1 mouse cellular context compared by ENCODE assay signal in the genomic region with DNA sequence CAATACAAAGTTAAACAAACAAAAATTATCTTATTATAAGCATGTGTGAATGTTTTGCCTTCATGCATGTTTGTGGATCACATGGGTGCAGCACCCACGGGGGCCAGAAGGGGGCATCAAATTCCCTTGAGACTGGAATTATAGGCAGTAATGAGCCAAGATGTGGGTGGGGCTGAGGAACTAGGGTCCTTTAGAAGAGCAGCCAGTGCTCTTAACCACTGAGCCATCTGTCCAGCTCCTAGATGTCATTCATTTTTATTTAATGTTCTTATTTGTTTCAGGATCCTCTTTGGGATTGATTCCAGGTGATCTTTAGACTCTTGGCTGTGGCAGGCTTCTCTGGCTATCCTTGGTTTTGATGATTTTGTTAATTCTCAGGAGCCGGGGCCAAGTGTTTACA.
A peak's percentile ranks its signal among the peaks of the same experiment; 100 is the strongest.
TF ChIP-seq lines count a peak whose summit lies in the region.

No protein-coding gene starts in this region.

TF ChIP-seq in CH12.LX, 34 proteins besides CTCF, POLR2A, EP300 and RAD21:
- no peak for TF ChIP-seq MAZ (IDR thresholded peaks at IDR 0.05; ENCODE audit: low read depth, low read length)
- no peak for TF ChIP-seq JUN (IDR thresholded peaks at IDR 0.05; ENCODE audit: insufficient read depth, low read depth, low read length)
- TF ChIP-seq SMC3 (IDR thresholded peaks at IDR 0.05; ENCODE audit: low read depth, low read length) = peak; percentile 30
- TF ChIP-seq SIN3A (IDR thresholded peaks at IDR 0.05; ENCODE audit: low read length) = no peak
- TF ChIP-seq ZKSCAN1 (IDR thresholded peaks at IDR 0.05; ENCODE audit: borderline replicate concordance, low read depth, low read length) = no peak
- TF ChIP-seq UBTF (IDR thresholded peaks at IDR 0.05; ENCODE audit: low read depth, low read length) = no peak
- no peak for TF ChIP-seq KAT2A (IDR thresholded peaks at IDR 0.05; ENCODE audit: insufficient replicate concordance, low read length)
